Comparison of ENCODE assay signal across 18 mouse cellular contexts in genomic region chr19:21346646-21347045, GRCm38 (mm10).
"Had no signal": no experiment of that assay in that cellular context is flagged by ENCODE, and none has a peak within 500 bp of the region (broad histone marks: within the 10 kb centered on the region; RNA-seq: fewer than 3 reads in every experiment).

No protein-coding gene starts in this region.

- H3K4me1 ChIP-seq: midbrain, embryonic 10.5 days; midbrain, embryonic 12.5 days; neural tube, embryonic 13.5 days; neural tube, embryonic 15.5 days; stomach, embryonic 15.5 days had no signal

- H3K4me2 ChIP-seq: lung, embryonic 14.5 days; midbrain, embryonic 12.5 days; neural tube, embryonic 13.5 days; neural tube, embryonic 15.5 days; stomach, embryonic 15.5 days had no signal

- H3K36me3 ChIP-seq: midbrain, embryonic 10.5 days; midbrain, embryonic 12.5 days; neural tube, embryonic 13.5 days; neural tube, embryonic 15.5 days; stomach, embryonic 15.5 days had no signal

- H3K27me3 ChIP-seq: midbrain, embryonic 12.5 days; neural tube, embryonic 13.5 days; neural tube, embryonic 15.5 days; stomach, embryonic 15.5 days had no signal

- H3K4me3 ChIP-seq: midbrain, embryonic 10.5 days; midbrain, embryonic 12.5 days; myocyte; neural tube, embryonic 13.5 days; neural tube, embryonic 15.5 days; stomach, embryonic 15.5 days had no signal

- DNase-seq: lung, adult 18-20 months; lung, embryonic 14.5 days; lung, postnatal 10 days; lung, postnatal 4 days; midbrain, embryonic 14.5 days; right cerebral cortex, postnatal 14 days; thymus, adult 18-20 months; thymus, postnatal 14 days; thymus, postnatal 36 days had no signal

- ATAC-seq: midbrain, embryonic 16.5 days had no signal

- H3K9ac ChIP-seq: liver, embryonic 14.5 days; lung, embryonic 14.5 days; midbrain, embryonic 12.5 days; neural tube, embryonic 13.5 days; neural tube, embryonic 15.5 days; stomach, embryonic 15.5 days had no signal

- H3K9me3 ChIP-seq: midbrain, embryonic 10.5 days; midbrain, embryonic 12.5 days; neural tube, embryonic 13.5 days; neural tube, embryonic 15.5 days; stomach, embryonic 15.5 days had no signal

- H3K27ac ChIP-seq: liver, embryonic 14.5 days; midbrain, embryonic 10.5 days; midbrain, embryonic 12.5 days; neural tube, embryonic 13.5 days; neural tube, embryonic 15.5 days; stomach, embryonic 15.5 days; stomach, postnatal 0 days had no signal
